Mouse (Mus musculus) layer of hippocampus, adult 8-10 months (tissue): ENCODE data around the gene Gfra1. TPM values are rescaled to one million over a fixed set of nuclear protein-coding genes. Genes with fewer than 3 reads are reported as not detected.

ENCODE experiments used
- DNase-seq, 2 experiments: peaks; one replicate each; pipeline ENCODE4 v3.0.0; 2022; ENCODE audit warnings: low spot score in 2 of 2
- total RNA-seq, 4 experiments: library from RNA; stranded (reverse); gene quantifications; 2 replicates each; pipeline ENCODE4 v1.2.4; 2022

Gene Gfra1
- total RNA-seq, 4 experiments from 2014 or later: 57.6 to 72.0 (median 68.2) TPM

DNA sequence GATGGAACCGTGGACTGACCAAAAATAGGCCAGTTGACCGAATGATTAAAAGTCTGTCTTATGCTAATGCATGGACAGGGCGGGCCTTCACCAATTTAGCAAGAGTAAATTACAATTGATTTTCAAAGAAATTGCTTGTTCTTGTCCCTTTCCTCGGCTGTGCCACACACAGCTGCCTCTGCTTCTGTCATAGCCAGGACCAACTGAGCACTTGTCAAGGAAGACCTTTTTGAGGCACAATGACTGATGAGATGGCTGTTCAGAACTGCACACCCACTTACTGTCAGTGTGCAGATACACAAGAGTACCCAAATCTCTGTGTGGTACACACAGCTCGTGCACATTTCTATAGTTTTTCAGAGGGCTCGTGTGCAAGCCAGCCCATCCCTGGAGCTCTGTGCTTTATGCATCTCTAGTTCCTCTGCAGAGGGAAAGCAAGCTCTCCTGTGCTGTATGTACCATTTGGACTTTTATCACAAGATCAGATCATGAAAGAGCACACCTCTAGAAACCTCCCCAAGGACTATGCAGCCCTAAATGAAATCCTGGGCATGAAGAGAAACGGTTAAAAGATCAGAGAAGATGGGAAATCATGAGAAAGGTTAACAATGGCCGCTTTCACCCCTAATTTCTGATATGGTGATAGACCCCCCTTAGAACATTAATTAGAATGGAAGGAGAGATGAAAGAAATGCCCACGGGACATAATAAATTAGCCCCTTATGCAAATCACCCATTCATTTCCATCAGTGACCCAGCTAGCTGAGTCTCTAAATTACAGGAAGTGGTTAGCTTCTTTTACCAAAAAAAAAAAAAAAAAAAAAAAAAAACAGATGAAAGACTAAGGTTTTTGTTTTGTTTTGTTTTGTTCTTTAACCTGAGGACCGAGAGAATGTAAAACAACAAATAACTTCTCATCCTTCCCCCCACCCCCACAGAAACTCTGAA, 12.7 kb downstream of the Gfra1 start:
- DNase-seq: no peak

DNA sequence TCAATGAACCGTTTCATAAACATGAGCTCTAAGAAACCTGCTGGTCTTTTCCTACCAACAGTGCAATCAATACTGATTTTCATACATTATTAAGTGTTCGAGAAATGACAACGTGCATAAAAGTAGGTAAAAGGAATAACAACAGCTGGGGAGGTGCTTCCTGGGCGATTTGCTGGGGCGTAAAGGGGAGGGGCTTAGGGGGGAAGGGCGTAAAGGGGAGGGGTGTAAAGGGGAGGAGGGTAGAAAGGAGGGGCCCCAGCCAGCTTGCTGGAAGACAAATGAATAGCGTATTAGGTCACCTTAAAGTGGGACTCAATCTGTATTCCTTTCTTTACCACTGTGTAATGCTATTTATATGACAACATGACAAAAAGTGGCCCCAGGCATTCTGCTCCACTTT, 13.9 kb downstream of the Gfra1 start:
- DNase-seq: no peak

DNA sequence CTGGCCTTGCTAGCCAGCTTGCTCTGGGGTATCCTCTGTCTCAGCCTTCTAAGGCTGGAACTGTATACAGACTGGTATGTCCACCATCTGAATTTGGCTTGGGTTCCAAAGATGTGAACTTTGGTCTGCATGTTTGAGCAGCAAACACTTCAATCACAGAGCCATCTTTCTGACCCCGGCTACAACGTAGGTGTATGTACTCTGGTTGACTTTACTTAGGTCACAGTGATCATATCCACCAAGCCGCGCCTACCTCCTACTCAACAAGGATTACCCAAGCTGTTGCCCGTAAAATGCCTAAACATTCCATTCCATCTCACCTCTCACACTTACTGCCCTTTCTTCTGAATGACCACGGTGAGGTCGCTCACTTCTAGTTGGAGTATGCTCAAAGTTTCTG, 14.5 kb downstream of the Gfra1 start:
- no peak for DNase-seq

- no peak for DNase-seq
Observed at GRCm38 (mm10) chr19:58438762-58439161, 16.9 kb downstream of the Gfra1 start.

DNA sequence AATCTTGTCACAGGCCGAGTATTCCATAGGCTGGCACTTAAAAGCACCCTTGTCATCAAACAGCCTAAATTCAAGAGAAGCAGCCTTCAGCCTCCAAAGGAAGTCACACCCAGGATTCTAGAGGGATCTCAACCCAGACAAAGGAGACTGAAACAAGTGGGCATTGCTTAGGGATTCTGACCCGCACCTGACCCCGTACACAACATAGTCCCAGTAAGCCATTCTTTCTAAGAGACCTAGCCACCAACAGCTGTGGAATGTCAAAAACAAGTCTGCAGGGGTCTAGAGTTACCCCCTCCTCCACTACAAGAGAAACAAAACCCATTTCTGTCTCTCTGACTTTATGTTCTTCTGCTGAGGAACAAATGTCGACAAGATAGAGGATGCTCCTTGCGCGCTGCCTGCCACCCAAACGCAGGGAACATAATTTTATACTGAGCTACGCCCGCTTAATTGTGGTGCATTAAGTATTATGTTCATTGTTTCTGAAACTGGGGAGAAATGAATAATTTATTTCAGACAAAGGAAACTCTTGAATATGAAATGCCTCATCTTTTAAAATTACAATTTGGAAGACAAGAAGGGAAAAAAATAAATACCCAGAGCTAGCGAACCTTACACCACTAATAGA, 18.2 kb downstream of the Gfra1 start:
- DNase-seq: no peak

DNA sequence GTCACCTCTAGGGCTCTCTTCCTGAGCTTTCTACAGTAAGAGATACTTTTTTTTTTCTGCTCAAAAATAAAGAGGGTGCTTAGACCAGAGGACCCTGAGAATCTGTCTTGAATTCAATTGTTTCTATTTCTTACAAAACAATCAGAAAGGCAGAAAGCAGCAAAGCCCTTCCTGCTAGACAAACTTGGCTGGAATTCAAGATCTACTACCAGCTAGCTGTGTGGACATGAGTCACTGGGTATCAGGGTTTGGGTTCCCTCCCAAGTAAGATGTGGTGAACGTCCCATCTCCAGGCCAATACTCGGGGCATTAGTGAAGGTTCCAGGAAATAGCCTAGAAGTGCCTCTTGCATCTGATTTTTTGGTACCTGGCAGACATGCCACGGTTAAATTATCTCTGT, 18.8 kb downstream of the Gfra1 start:
- no peak for DNase-seq

DNA sequence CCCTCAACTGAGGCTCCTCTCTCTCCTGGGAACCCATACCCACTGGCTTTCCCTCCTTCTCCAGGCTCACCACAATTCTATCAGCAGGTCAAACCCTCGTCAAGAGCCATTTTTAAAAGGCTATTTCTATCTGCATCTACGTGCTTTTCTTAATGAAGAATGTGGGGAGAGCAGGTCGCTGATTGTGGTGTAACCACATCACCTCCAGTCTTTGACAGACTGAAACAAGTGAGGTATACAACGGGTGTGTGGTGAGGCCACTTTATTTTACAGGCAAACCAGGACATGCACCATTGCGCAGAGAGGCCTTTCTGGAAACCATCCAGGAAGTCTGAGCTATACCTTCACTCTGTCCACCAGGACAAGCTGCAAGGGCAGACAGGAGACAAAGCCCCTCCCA, 19.8 kb downstream of the Gfra1 start:
- no peak for DNase-seq

- DNase-seq: no peak
Observed at GRCm38 (mm10) chr19:58432840-58433239, 22.9 kb downstream of the Gfra1 start.

DNA sequence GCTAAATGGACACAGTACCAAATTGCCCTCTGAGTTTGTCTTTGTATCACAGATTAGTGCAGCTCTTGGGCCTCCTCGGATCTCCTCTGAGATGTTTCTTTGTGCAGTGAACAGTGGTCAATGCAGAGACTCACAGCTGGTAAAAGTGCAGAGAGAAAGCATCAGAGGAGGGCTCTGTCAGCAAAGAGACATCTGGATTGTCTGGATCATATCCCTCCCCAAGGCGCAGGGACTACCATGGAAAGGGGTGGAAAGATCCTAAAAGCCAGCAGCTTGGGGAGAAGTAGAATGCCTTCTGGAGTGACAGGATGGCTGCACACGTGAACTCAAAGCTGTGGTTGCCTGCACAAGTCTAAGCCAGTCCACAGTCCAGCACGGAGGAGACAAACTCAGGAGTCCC, 27.2 kb downstream of the Gfra1 start:
- no peak for DNase-seq

GRCm38 (mm10) chr19:58427348-58427747, 28.4 kb downstream of the Gfra1 start:
- DNase-seq: no peak

- no peak for DNase-seq
Observed at GRCm38 (mm10) chr19:58424928-58425327, 30.8 kb downstream of the Gfra1 start.

DNA sequence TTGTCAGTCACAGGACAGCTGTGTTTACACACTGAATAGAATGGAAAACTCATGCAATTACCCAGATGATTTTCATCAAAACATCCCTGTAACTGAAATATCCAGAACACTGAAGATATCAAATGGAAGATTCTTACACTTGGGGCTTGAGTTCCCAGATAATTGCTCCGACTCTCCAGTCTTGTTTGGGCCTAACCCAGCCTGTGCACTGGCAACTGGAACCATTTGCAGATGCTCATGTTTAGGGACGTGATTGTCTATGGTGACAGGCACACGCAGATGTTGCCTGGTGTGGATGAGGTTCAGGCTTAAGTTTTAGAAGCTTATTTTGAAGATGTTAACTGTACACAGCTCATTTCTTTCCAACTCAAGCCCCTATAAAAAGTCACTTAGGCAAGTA, 31.5 kb downstream of the Gfra1 start:
- DNase-seq: no peak

- no peak for DNase-seq
Observed at GRCm38 (mm10) chr19:58422916-58423493, 32.7 kb downstream of the Gfra1 start.

- no peak for DNase-seq
Observed at GRCm38 (mm10) chr19:58419685-58420084, 36.0 kb downstream of the Gfra1 start.

DNA sequence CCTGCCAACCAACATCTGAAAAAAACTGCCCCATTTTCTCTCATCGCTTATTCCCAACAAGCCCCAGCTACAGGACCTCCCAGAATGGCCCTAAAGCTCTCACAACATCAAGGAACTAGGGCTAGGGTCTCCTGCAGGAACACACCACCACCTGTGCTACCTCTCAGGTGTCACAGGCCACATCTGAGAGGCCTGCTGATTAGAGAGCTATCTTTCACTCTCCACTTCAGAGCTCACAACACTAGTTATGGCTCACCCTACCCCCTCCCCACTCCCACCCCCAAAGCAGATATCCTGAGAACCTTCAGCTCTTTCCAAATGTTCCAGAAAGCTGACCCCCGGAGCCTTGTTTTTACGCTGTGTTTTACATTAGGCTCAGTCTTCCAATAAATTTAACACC, 36.4 kb downstream of the Gfra1 start:
- no peak for DNase-seq

DNA sequence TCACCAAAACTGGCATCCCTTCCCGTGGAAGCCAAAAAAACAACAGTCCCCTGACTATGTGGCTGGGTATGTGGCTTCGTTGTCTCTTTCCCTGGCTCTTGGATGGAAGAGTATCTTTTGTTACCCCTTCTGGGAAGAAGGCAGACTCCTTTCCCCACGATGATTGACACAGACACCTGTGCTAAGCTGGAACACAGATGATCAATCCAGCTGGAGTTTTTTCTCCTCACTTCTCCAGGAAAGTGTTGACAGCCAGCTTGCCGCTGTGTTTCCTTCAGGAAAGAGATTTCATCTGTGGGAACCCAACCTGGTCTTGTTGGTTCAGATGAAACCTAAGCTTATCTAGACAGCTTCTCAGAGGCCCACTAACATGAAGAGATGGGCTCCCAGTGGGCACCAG, 40.5 kb downstream of the Gfra1 start:
- DNase-seq: no peak

GRCm38 (mm10) chr19:58414733-58415132, 41.0 kb downstream of the Gfra1 start:
- DNase-seq: no peak

- DNase-seq: no peak
Observed at GRCm38 (mm10) chr19:58413290-58413689, 42.4 kb downstream of the Gfra1 start.

GRCm38 (mm10) chr19:58412811-58413210, 42.9 kb downstream of the Gfra1 start:
- no peak for DNase-seq

DNA sequence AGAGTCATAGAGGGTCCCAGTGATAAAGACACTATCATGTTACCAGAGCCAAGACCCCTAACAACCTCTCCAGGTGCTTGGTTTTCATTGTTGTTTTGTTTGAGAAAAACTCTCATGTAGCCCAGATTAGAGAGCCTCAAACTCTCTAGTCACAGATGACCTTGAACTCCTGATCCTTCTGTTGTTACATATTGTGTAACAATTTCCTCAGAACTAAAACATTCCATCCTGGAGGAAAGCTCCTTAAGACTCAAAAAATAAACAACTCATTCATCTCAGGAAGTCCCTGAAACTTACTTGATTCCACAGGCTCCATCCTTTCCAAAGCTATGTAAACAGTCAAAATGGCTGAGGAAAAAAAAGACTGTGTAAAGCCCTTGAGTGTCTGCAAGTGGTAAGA, 49.0 kb downstream of the Gfra1 start:
- DNase-seq: no peak

DNA sequence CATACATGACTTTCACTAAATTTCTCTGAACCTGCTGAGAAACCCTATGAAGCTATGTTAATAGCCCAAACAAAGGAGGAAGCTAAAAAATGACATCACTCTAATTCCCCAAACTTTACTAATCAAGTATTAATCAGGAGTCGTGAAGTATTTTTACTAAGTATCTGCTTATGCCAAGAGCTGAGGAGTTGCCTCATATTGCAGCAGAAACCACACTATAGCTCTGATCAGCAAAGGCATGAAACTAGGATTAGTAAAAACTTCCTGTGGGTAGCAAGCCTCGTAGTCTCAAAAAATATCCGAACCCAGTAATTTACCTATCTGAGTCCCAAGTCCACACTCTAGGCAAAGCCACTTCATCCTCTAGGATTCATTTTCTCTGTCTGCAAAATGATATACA, 55.5 kb downstream of the Gfra1 start:
- no peak for DNase-seq

DNA sequence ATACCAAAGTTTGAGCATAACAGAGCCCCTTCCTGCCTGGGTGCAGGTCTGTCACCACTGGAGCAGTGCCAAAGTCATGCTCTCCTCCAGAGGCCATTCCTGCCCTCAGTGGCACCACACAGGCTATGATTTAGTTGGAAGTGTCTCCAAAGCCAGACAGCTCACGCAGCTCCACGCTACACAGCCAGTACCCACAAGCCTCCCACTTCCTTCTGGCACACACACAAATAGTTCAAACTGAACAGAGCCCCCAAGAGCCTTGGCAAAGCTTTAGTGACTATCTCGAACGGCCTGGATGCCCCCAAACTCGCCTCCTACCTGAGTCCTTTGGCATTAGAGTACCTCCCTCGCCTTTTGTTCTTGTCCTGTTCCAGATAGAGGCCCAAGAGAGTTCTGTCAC, 56.5 kb downstream of the Gfra1 start:
- peak in 1 of 2 experiments; percentile 11 for DNase-seq

DNA sequence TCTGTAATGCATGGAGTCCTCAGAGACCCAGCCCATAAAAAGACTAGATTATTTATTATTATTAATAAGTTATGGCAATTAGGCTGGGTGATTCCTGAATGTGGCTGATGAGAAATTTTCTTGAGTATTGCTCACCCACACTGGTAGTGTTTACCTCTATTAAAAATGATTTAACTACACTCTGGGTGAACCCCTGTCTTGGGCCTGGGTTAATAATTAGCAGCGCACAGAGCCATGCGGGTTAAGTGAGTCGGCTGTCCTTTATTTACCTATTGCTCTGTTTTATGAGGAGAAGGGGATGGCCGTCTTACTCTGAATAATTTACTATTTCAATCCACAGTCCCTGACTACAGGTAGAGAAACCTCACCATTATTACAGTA, 59.1 kb downstream of the Gfra1 start:
- no peak for DNase-seq
